Mouse (Mus musculus) liver, adult 2 months (tissue): ENCODE data around the gene Ctnnbl1.

Source experiments
- CTCF ChIP-seq: fragments of 200-500 bp; IDR thresholded peaks from 2 replicates; pipeline ENCODE4 v1.5.1; 2011; ENCODE audit warnings: low read depth, low read length, control low read depth
- POLR2A ChIP-seq: fragments of 200-500 bp; IDR thresholded peaks from 2 replicates; pipeline ENCODE4 v1.6.1; 2011; ENCODE audit warnings: low read length, control low read depth; ENCODE audit not compliant: insufficient read depth; ENCODE audit errors: extremely low read depth

DNA sequence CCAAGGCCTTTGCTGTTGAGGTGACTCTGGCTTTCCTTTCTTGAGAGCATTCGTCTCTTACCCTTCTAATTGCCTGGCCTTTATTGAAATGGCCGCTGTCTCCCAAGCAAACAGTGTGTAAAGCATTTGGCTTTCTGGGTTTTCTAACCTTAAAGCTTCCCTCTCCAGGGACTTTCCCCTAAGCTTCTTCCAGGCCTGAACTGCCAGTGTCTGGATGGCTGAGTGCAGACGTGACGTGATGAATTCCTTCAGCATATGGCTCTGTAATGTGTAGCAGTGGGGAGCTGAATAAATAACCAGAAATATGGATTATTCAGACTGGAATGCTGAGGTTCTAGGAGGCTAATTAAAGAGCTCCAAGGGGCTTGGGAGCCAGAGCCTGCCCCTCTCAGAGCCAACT lies 84.1 kb downstream of the Ctnnbl1 start:
- TF ChIP-seq CTCF (no peak), POLR2A (no peak)
